Mouse (Mus musculus): ENCODE measurements around the gene Snrnp48. TPM values are rescaled to one million over a fixed set of nuclear protein-coding genes. Genes with fewer than 3 reads are reported as not detected.

The Snrnp48 gene
- total RNA-seq, 4 experiments from 2014 or later = 14.0 to 28.6 (median 21.0) TPM

DNA sequence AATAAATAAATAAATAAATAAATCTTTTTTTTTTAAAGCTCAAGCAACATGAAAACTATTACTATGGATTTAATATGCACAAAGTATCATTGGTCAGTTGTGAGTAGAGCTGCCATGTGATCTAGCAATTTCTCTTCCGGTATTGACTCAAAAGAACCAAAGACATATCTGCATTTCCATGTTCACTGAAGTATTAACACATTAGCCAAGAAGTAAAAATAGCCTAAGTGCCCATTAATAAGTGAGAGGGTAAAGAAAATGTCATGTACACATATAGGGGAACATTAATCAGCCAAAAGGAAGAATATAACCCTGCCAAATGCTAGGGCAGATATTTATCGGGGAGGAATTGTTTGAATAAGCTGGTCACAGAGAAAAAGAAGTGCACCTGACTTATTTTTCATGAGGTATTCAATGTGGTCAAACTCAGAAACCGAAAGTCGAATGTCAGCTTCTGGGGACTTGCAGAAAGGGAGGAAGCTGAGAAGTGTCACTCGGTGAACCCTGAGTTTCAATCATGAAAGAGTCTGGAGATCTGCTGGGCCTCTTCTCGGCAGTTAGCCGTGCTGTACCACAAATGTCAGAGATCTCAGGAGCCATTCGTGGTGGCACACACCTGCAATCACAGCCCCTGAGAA lies 64.4 kb downstream of the Snrnp48 start:
- DNase-seq = no peak

DNA sequence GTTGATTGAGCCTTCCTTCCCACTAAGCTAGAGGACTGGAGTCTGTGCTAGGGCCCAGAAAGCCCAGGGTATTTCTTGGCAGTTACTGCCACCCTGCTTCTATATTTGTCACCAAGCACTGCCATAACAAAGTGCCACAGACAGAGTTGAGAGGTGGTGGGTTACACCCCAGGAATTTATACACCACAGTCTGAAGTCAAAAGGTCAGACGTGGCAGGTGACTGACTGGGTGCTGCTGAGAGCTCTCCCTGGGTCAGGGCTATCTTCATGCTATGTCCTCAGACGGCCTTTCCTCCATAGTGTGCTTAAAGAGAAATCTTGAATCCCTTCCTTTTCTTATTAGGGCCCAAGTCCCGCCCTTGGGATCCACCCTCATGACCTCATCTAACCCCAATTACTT lies 67.9 kb downstream of the Snrnp48 start:
- DNase-seq = no peak

Other genes starting within 250 kb of the Snrnp48 start
- gene Ssr1, start 210.7 kb upstream of the Snrnp48 start, total RNA-seq (2022) = 100 to 1,000 TPM; 154 to 167 (median 160) TPM
- gene Riok1, start 167.9 kb upstream of the Snrnp48 start, total RNA-seq (2022) = 10 to 100 TPM; 28.4 to 45.0 (median 40.1) TPM
- gene Cage1, start 167.9 kb upstream of the Snrnp48 start, total RNA-seq (2022) = 1 to 10 TPM; 3.3 to 6.6 (median 4.4) TPM
- 1 to 10 TPM in 3 of 4 experiments, under 1 TPM in 1; 0.86 to 4.5 (median 2.1) TPM for gene Dsp, start 53.6 kb upstream of the Snrnp48 start, total RNA-seq (2022)
- gene Bmp6, start 140.2 kb downstream of the Snrnp48 start, total RNA-seq (2022) = 10 to 100 TPM in 1 of 4 experiments, 1 to 10 TPM in 3; 8.2 to 12.5 (median 9.7) TPM

Measured in adrenal gland, adult 8-10 months (tissue).